Mouse (Mus musculus) midbrain, embryonic 15.5 days (tissue): ENCODE results near the gene Rps11. TPM values are rescaled to one million over a fixed set of nuclear protein-coding genes. Genes with fewer than 3 reads are reported as not detected.
"Not testable (repeated sequence)": the region's sequence is repeated elsewhere in the genome, so short reads cannot be mapped to it uniquely, and the experiment has no call there.

ENCODE experiments used
- ATAC-seq: fragments of 200-750 bp; cut with Nextera tagmentation; replicated peaks from 2 replicates; pipeline ENCODE4 v1.8.0; 2017; ENCODE audit warnings: moderate TSS enrichment
- H3K27ac ChIP-seq: fragments of 300-500 bp; sonication (generic); 2 replicates; pipeline ENCODE4 v1.5.1; 2015; ENCODE audit warnings: mild to moderate bottlenecking, inconsistent platforms
- H3K27me3 ChIP-seq: fragments of 300-500 bp; sonication (generic); replicated peaks from 2 replicates; pipeline ENCODE4 v1.6.1; 2015; ENCODE audit warnings: inconsistent platforms
- H3K36me3 ChIP-seq: fragments of 300-500 bp; sonication (generic); replicated peaks from 2 replicates; pipeline ENCODE4 v1.6.1; 2015; ENCODE audit warnings: inconsistent platforms
- H3K4me1 ChIP-seq: fragments of 300-500 bp; sonication (generic); 2 replicates; pipeline ENCODE4 v1.6.1; 2015; ENCODE audit warnings: inconsistent platforms
- H3K4me2 ChIP-seq: fragments of 300-500 bp; sonication (generic); 2 replicates; pipeline ENCODE4 v1.6.1; 2015; ENCODE audit warnings: inconsistent platforms, mild to moderate bottlenecking, moderate library complexity
- H3K4me3 ChIP-seq: fragments of 300-500 bp; sonication (generic); 2 replicates; pipeline ENCODE4 v1.5.1; 2015; ENCODE audit warnings: mild to moderate bottlenecking, inconsistent platforms
- H3K9ac ChIP-seq: fragments of 300-500 bp; sonication (generic); 2 replicates; pipeline ENCODE4 v1.6.1; 2015; ENCODE audit warnings: mild to moderate bottlenecking, inconsistent platforms
- H3K9me3 ChIP-seq: fragments of 300-500 bp; sonication (generic); 2 replicates; pipeline ENCODE4 v1.6.1; 2016; ENCODE audit warnings: inconsistent platforms
- WGBS: fragments of 180-500 bp; shearing (Covaris S2); methylation state at CpG from one replicate; pipeline ENCODE4 v1.1.7; 2015; ENCODE audit warnings: mixed read lengths; 5-methylcytosine and 5-hydroxymethylcytosine counted together
- polyA plus RNA-seq: library from polyadenylated mRNA; unstranded; fragments of >200 nt; fragmentation: Nextera tagmentation; extraction: Ambion mirVana; gene quantifications from 2 replicates; pipeline ENCODE4 v1.2.1, GENCODE M21; 2015

Rps11 gene
- polyA plus RNA-seq, 1 experiment from 2014 or later: 742 TPM

- Histone ChIP-seq H3K27me3 (no peaks in the 10 kb centered on the region), H3K36me3 (0 out of 2 replicates have a peak, but pooled peaks cover 5% of the 10 kb centered on the region), H3K9me3 (no peaks in the 10 kb centered on the region), H3K4me3 (no peak overlapping the region), H3K27ac (no peak overlapping the region), H3K4me1 (no peaks in the 10 kb centered on the region), H3K4me2 (no peak overlapping the region), H3K9ac (no peak overlapping the region)
- no peak for ATAC-seq
- WGBS: 84% methylated on average over 2 of the region's 2 CpGs
Measured at GRCm38 (mm10) chr7:45113476-45113875, 10.8 kb downstream of the Rps11 start.

- 75% methylated on average over 3 of the region's 3 CpGs for WGBS
Measured at GRCm38 (mm10) chr7:45112529-45112928, 11.7 kb downstream of the Rps11 start.

GRCm38 (mm10) chr7:45111940-45112339 is 12.3 kb downstream of the Rps11 start:
- no peak for ATAC-seq
- Histone ChIP-seq H3K4me3 (no peak overlapping the region), H3K4me1 (no peaks in the 10 kb centered on the region), H3K9ac (no peak overlapping the region), H3K36me3 (no peaks in the 10 kb centered on the region), H3K4me2 (no peak overlapping the region), H3K9me3 (no peaks in the 10 kb centered on the region), H3K27me3 (no peaks in the 10 kb centered on the region), H3K27ac (no peak overlapping the region)
- WGBS: 68% methylated on average over 2 of the region's 2 CpGs

More at GRCm38 (mm10) chr7:45112529-45112928, 11.7 kb downstream of the Rps11 start:
- Histone ChIP-seq H3K9me3 (no peaks in the 10 kb centered on the region), H3K36me3 (no peaks in the 10 kb centered on the region), H3K4me1 (no peaks in the 10 kb centered on the region), H3K9ac (no peak overlapping the region), H3K4me2 (no peak overlapping the region), H3K27ac (no peak overlapping the region), H3K4me3 (no peak overlapping the region), H3K27me3 (no peaks in the 10 kb centered on the region)
- no peak for ATAC-seq

- 87% methylated on average over 4 of the region's 4 CpGs for WGBS
Measured at GRCm38 (mm10) chr7:45110089-45110488, 14.2 kb downstream of the Rps11 start.

GRCm38 (mm10) chr7:45107052-45107645 is 17.1 kb downstream of the Rps11 start:
- no peak overlapping the region for H3K4me3 ChIP-seq
- H3K27me3 ChIP-seq: no peaks in the 10 kb centered on the region
- H3K4me2 ChIP-seq: no peak overlapping the region
- no peaks in the 10 kb centered on the region for H3K4me1 ChIP-seq
- H3K36me3 ChIP-seq: no peaks in the 10 kb centered on the region
- H3K27ac ChIP-seq: no peak overlapping the region
- H3K9ac ChIP-seq: no peak overlapping the region
- no peaks in the 10 kb centered on the region for H3K9me3 ChIP-seq
- 40% methylated on average over 5 of the region's 5 CpGs for WGBS
- ATAC-seq: no peak

More at GRCm38 (mm10) chr7:45110089-45110488, 14.2 kb downstream of the Rps11 start:
- not testable (repeated sequence) for H3K27me3 ChIP-seq, H3K4me1 ChIP-seq, H3K36me3 ChIP-seq, H3K9ac ChIP-seq, H3K9me3 ChIP-seq, H3K4me3 ChIP-seq, ATAC-seq, H3K4me2 ChIP-seq, H3K27ac ChIP-seq

- H3K4me1 ChIP-seq: no peaks in the 10 kb centered on the region
- no peaks in the 10 kb centered on the region for H3K36me3 ChIP-seq
- H3K27me3 ChIP-seq: no peaks in the 10 kb centered on the region
- H3K4me2 ChIP-seq: no peak overlapping the region
- no peak overlapping the region for H3K4me3 ChIP-seq
- no peaks in the 10 kb centered on the region for H3K9me3 ChIP-seq
- no peak overlapping the region for H3K27ac ChIP-seq
- H3K9ac ChIP-seq: no peak overlapping the region
- no peak for ATAC-seq
- 15% methylated on average over 6 of the region's 6 CpGs for WGBS
Measured at GRCm38 (mm10) chr7:45106441-45106840, 17.8 kb downstream of the Rps11 start.

- Histone ChIP-seq H3K27ac (no peak overlapping the region), H3K36me3 (no peaks in the 10 kb centered on the region), H3K9me3 (no peaks in the 10 kb centered on the region), H3K27me3 (no peaks in the 10 kb centered on the region), H3K4me3 (no peak overlapping the region), H3K4me2 (no peak overlapping the region), H3K9ac (no peak overlapping the region), H3K4me1 (no peaks in the 10 kb centered on the region)
- ATAC-seq: no peak
- 78% methylated on average over 8 of the region's 8 CpGs for WGBS
Measured at GRCm38 (mm10) chr7:45105491-45105890, 18.7 kb downstream of the Rps11 start.

- Histone ChIP-seq H3K36me3 (no peaks in the 10 kb centered on the region), H3K4me2 (no peak overlapping the region), H3K9me3 (no peaks in the 10 kb centered on the region), H3K4me3 (no peak overlapping the region), H3K27me3 (no peaks in the 10 kb centered on the region), H3K9ac (no peak overlapping the region), H3K4me1 (no peaks in the 10 kb centered on the region), H3K27ac (no peak overlapping the region)
- WGBS: 77% methylated on average over 5 of the region's 5 CpGs
- no peak for ATAC-seq
Measured at GRCm38 (mm10) chr7:45104941-45105340, 19.3 kb downstream of the Rps11 start.

GRCm38 (mm10) chr7:45103652-45104180 is 20.5 kb downstream of the Rps11 start, which contains the start of gene Fcgrt:
Gene Fcgrt (minus strand): TSS chr7:45103851.
- Histone ChIP-seq H3K9me3 (no peaks in the 10 kb centered on the region), H3K4me1 (no peaks in the 10 kb centered on the region), H3K27me3 (no peaks in the 10 kb centered on the region), H3K27ac (no peak within 1 kb of the TSS), H3K9ac (no peak within 1 kb of the TSS), H3K4me2 (peak within 1 kb of the TSS; percentile 21), H3K4me3 (no peak within 1 kb of the TSS), H3K36me3 (no peaks in the 10 kb centered on the region)
- 80% methylated on average over 7 of the region's 7 CpGs for WGBS
- no peak for ATAC-seq

GRCm38 (mm10) chr7:45102940-45103585 is 21.2 kb downstream of the Rps11 start:
- Histone ChIP-seq H3K9me3 (no peaks in the 10 kb centered on the region), H3K36me3 (no peaks in the 10 kb centered on the region), H3K27ac (no peak overlapping the region), H3K4me3 (no peak overlapping the region), H3K4me2 (peak overlapping the region; percentile 21), H3K4me1 (no peaks in the 10 kb centered on the region), H3K9ac (no peak overlapping the region), H3K27me3 (no peaks in the 10 kb centered on the region)
- ATAC-seq: no peak
- WGBS: 78% methylated on average over 9 of the region's 9 CpGs

- 88% methylated on average over 11 of the region's 11 CpGs for WGBS
Measured at GRCm38 (mm10) chr7:45102441-45102840, 21.8 kb downstream of the Rps11 start.

GRCm38 (mm10) chr7:45100046-45100445 is 24.2 kb downstream of the Rps11 start:
- Histone ChIP-seq H3K36me3 (no peaks in the 10 kb centered on the region), H3K4me1 (no peaks in the 10 kb centered on the region), H3K4me3 (no peak overlapping the region), H3K4me2 (no peak overlapping the region), H3K27me3 (no peaks in the 10 kb centered on the region), H3K27ac (no peak overlapping the region), H3K9me3 (no peaks in the 10 kb centered on the region), H3K9ac (no peak overlapping the region)
- no peak for ATAC-seq
- 90% methylated on average over 6 of the region's 6 CpGs for WGBS

More at GRCm38 (mm10) chr7:45102441-45102840, 21.8 kb downstream of the Rps11 start:
- Histone ChIP-seq H3K27me3 (no peaks in the 10 kb centered on the region), H3K4me1 (no peaks in the 10 kb centered on the region), H3K9ac (no peak overlapping the region), H3K4me2 (peak overlapping the region; percentile 13), H3K9me3 (no peaks in the 10 kb centered on the region), H3K4me3 (no peak overlapping the region), H3K27ac (no peak overlapping the region), H3K36me3 (no peaks in the 10 kb centered on the region)
- no peak for ATAC-seq
